Mouse (Mus musculus) kidney, postnatal 0 days (tissue): ENCODE measurements around the gene Gm20388. TPM values are rescaled to one million over a fixed set of nuclear protein-coding genes. Genes with fewer than 3 reads are reported as not detected.

Experiments
- ATAC-seq: fragments of 200-750 bp; cut with Nextera tagmentation; replicated peaks from 2 replicates; pipeline ENCODE4 v1.8.0; 2017; ENCODE audit warnings: low read depth, moderate number of reproducible peaks, moderate TSS enrichment, moderate library complexity; ENCODE audit not compliant: low FRiP score
- DNase-seq: peaks from one replicate; pipeline ENCODE4 v3.0.0-alpha.2; 2016; ENCODE audit warnings: low spot score
- H3K27ac ChIP-seq: fragments of 300-500 bp; sonication (generic); 2 replicates; pipeline ENCODE4 v1.5.1; 2014; ENCODE audit warnings: mild to moderate bottlenecking
- H3K27me3 ChIP-seq: fragments of 300-500 bp; sonication (generic); 2 replicates; pipeline ENCODE4 v1.6.1; 2014; ENCODE audit warnings: low read length, mixed read lengths; ENCODE audit not compliant: insufficient read depth
- H3K36me3 ChIP-seq: fragments of 300-500 bp; sonication (generic); 2 replicates; pipeline ENCODE4 v1.6.1; 2014; ENCODE audit warnings: low read length, mixed read lengths; ENCODE audit not compliant: insufficient read depth
- H3K4me1 ChIP-seq: fragments of 300-500 bp; sonication (generic); replicated peaks from 2 replicates; pipeline ENCODE4 v1.6.1; 2014; ENCODE audit warnings: antibody characterized with exemption, low read length, mixed read lengths; ENCODE audit not compliant: insufficient read depth
- H3K4me2 ChIP-seq: fragments of 300-500 bp; sonication (generic); 2 replicates; pipeline ENCODE4 v1.6.1; 2014; ENCODE audit warnings: mild to moderate bottlenecking, low read length, moderate library complexity, mixed read lengths
- H3K4me3 ChIP-seq: fragments of 300-500 bp; sonication (generic); replicated peaks from 2 replicates; pipeline ENCODE4 v1.5.1; 2014; ENCODE audit warnings: low read depth, low read length
- H3K9ac ChIP-seq: fragments of 300-500 bp; sonication (generic); 2 replicates; pipeline ENCODE4 v1.6.1; 2014; ENCODE audit warnings: low read depth, low read length
- H3K9me3 ChIP-seq: fragments of 300-500 bp; sonication (generic); replicated peaks from 2 replicates; pipeline ENCODE4 v1.6.1; 2016; ENCODE audit warnings: low read length, inconsistent platforms, mixed read lengths
- CTCF ChIP-seq: IDR thresholded peaks from 2 replicates; pipeline ENCODE4 v1.5.1; 2016; ENCODE audit warnings: antibody characterized with exemption, low read depth, mild to moderate bottlenecking, moderate library complexity
- whole genome bisulfite sequencing: fragments of 180-500 bp; shearing (Covaris S2); extraction: QIAGEN DNeasy Blood & Tissue Kit; methylation state at CpG from one replicate; pipeline ENCODE4 v1.1.7; 2014; 5-methylcytosine and 5-hydroxymethylcytosine counted together
- polyA plus RNA-seq: library from polyadenylated mRNA; unstranded; fragments of >200 nt; fragmentation: Nextera tagmentation; extraction: Ambion mirVana; gene quantifications from 2 replicates; pipeline ENCODE4 v1.2.1, GENCODE M21; 2015

The Gm20388 gene
- polyA plus RNA-seq, 1 experiment from 2014 or later: not detected

GRCm38 (mm10) chr8:123719811-123720210 is 3809.2 kb downstream of the Gm20388 start:
- Histone ChIP-seq H3K27me3 (no peaks in the 10 kb centered on the region), H3K4me1 (peaks cover 13% of the 10 kb centered on the region; the same call in 1 of the 2 replicates), H3K36me3 (no peaks in the 10 kb centered on the region), H3K9ac (no peak overlapping the region), H3K9me3 (no peaks in the 10 kb centered on the region), H3K4me3 (no peak overlapping the region), H3K27ac (peak overlapping the region; percentile 1; the same call in 1 of the 2 replicates), H3K4me2 (no peak overlapping the region)
- no peak for DNase-seq
- no peak for ATAC-seq
- WGBS: 60% methylated on average over 5 of the region's 5 CpGs
- no peak for TF ChIP-seq CTCF

DNA sequence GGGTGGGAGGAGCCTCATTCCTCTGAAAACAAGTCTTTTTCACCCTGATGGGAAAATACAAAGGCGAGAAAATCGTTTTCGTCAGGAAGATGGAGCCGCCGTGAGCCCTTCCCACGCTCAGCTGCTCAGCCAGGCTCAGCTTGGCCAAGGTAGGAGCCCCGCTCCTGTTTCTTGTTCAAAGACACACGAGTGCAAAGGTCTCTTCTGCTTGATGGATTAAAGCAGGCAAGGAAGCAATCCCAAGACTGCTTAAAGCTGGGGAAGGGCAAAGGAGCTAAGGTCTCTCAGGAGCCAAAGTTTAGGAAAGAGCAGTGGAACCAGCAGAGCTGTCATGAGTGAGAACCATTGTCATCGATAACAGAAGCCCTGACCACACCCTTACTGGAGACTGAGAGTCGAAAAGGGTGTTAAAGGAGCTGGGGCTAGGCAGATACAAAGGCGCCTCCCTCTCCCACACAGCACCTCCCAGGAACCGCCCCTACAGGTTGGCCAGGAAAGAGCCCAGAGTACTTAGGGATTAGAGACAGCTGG is 3809.9 kb downstream of the Gm20388 start:
- peak; percentile 78 for DNase-seq
- Histone ChIP-seq H3K9ac (no peak overlapping the region), H3K4me3 (no peak overlapping the region), H3K27me3 (no peaks in the 10 kb centered on the region), H3K9me3 (no peaks in the 10 kb centered on the region), H3K4me1 (peaks cover 13% of the 10 kb centered on the region; the same call in 1 of the 2 replicates), H3K27ac (peak overlapping the region; percentile 27; the same call in 1 of the 2 replicates), H3K36me3 (no peaks in the 10 kb centered on the region), H3K4me2 (no peak overlapping the region)
- no peak for TF ChIP-seq CTCF
- ATAC-seq: 0 out of 2 replicates have a peak, but pooled peaks have one; percentile 45
- 11% methylated on average over 12 of the region's 12 CpGs for WGBS

DNA sequence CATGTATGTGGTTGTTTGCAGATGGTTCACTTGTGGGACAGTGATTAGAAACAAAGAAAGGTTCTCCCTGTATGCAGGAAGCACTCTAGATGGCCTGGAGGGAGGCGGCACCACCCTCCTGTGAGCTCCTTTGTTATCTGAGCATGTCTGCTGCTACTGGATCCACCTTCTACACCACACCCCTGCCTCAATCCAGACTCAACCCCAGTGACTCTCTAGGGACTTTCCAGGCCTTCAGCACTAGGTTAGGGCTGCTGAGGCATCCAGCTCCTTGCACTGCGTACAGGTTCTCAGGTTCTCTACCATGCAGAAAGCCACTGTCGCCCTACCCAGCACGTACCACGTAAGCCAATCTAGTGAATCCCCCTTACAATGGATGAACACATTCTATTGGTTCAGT is 3811.6 kb downstream of the Gm20388 start:
- Histone ChIP-seq H3K4me1 (peaks cover 10% of the 10 kb centered on the region; the same call in 1 of the 2 replicates), H3K36me3 (no peaks in the 10 kb centered on the region), H3K9me3 (no peaks in the 10 kb centered on the region), H3K4me3 (no peak overlapping the region), H3K4me2 (no peak overlapping the region), H3K27me3 (no peaks in the 10 kb centered on the region), H3K9ac (no peak overlapping the region), H3K27ac (no peak overlapping the region)
- ATAC-seq (no peak), DNase-seq (no peak)
- WGBS: 81% methylated on average over 5 of the region's 5 CpGs
- TF ChIP-seq CTCF: no peak

DNA sequence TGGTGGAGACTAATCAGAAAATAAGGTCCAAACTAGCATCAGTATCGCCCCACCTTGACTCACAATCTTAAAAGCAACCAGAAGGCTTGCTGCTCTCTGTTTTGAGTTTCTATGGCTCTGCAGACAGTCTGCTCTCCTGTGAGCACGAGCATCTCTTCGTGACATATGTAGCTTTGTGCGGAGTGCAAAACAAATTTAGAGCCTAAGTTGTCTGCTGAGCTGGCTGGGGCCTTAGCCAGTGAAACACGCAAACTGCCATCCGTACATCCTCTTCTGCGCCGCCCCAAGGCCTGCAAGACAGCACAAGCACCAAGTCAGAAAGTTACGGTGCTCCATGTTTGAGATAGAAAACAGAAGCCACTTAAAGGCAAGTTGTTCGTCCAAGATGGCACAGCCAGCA is 3814.1 kb downstream of the Gm20388 start:
- Histone ChIP-seq H3K4me2 (no peak overlapping the region), H3K4me3 (no peak overlapping the region), H3K36me3 (no peaks in the 10 kb centered on the region), H3K27ac (no peak overlapping the region), H3K9me3 (no peaks in the 10 kb centered on the region), H3K4me1 (peaks cover 20% of the 10 kb centered on the region; the same call in 1 of the 2 replicates), H3K27me3 (no peaks in the 10 kb centered on the region), H3K9ac (no peak overlapping the region)
- ATAC-seq (no peak), DNase-seq (no peak)
- TF ChIP-seq CTCF: no peak
- WGBS: 91% methylated on average over 10 of the region's 10 CpGs

- no peaks in the 10 kb centered on the region for H3K9me3 ChIP-seq
- no peak overlapping the region for H3K27ac ChIP-seq
- no peaks in the 10 kb centered on the region for H3K27me3 ChIP-seq
- H3K36me3 ChIP-seq: no peaks in the 10 kb centered on the region
- 75% methylated on average over 7 of the region's 7 CpGs for WGBS
- TF ChIP-seq CTCF: no peak
- no peak overlapping the region for H3K4me3 ChIP-seq
- H3K4me1 ChIP-seq: peaks cover 20% of the 10 kb centered on the region; the same call in 1 of the 2 replicates
- H3K4me2 ChIP-seq: no peak overlapping the region
- no peak overlapping the region for H3K9ac ChIP-seq
- DNase-seq: no peak
- no peak for ATAC-seq
Observed at GRCm38 (mm10) chr8:123725261-123725660, 3814.6 kb downstream of the Gm20388 start.

DNA sequence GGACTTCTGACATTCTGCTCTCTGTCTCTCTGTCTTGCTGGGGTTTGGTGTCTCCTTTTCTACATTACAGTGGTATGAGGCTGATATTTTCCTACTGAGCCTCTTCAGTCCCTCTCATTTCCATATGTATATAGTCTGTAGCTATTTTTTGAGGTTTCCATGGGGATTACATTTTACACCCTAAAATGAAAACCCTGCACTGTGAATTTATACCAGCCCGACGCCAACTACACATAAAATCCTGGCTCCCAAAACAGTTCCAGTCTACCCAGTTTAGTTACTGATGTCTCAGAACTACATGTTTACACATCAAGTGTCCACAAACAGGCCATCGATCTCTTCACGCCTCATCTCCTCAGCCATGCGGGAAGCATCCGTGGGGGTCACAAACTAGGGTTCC is 3816.1 kb downstream of the Gm20388 start:
- Histone ChIP-seq H3K36me3 (no peaks in the 10 kb centered on the region), H3K27ac (no peak overlapping the region), H3K4me3 (no peak overlapping the region), H3K27me3 (no peaks in the 10 kb centered on the region), H3K4me1 (peaks cover 11% of the 10 kb centered on the region; the same call in 1 of the 2 replicates), H3K4me2 (no peak overlapping the region), H3K9me3 (no peaks in the 10 kb centered on the region), H3K9ac (no peak overlapping the region)
- ATAC-seq: no peak
- DNase-seq: no peak
- 66% methylated on average over 6 of the region's 6 CpGs for WGBS
- TF ChIP-seq CTCF: no peak
